Mouse (Mus musculus): ENCODE measurements around the gene Actl7b.

Gene Actl7b

GRCm38 (mm10) chr4:56741041-56741493, at the start of gene Actl7b:
TSS of gene Actl7b (minus strand) at chr4:56741443.
- no peak for DNase-seq

DNA sequence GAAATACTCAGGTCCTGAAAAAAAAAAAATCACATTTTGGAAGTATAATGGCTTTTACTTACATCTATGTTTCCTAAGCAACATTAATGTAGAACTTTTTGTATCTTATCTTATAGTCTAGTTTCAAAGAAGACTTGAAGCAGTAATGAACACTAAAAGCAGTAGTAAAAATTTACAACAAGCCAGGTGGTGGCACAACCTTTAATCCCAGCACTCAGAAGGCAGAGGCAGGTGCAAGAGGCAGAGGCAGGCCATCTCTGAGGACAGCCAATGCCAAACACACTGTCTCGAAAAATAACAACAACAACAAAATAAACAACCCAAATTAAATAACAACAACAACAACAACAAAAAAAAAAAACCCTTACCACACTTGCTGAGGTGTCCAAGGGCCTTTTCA, 29.8 kb upstream of the Actl7b start:
- no peak for DNase-seq

- no peak for DNase-seq
Measured at GRCm38 (mm10) chr4:56768913-56769312, 27.7 kb upstream of the Actl7b start.

GRCm38 (mm10) chr4:56767861-56768284, 26.6 kb upstream of the Actl7b start:
- no peak for DNase-seq

GRCm38 (mm10) chr4:56757693-56758092, 16.4 kb upstream of the Actl7b start:
- no peak for DNase-seq

GRCm38 (mm10) chr4:56756966-56757600, 15.8 kb upstream of the Actl7b start:
- no peak for DNase-seq

- DNase-seq, result no peak
Measured at GRCm38 (mm10) chr4:56756021-56756420, 14.8 kb upstream of the Actl7b start.

- no peak for DNase-seq
Measured at GRCm38 (mm10) chr4:56747456-56747855, 6.2 kb upstream of the Actl7b start.

- DNase-seq, result no peak
Measured at GRCm38 (mm10) chr4:56746345-56746744, 5.1 kb upstream of the Actl7b start.

- DNase-seq, result no peak
Measured at GRCm38 (mm10) chr4:56743363-56744195, 2.3 kb upstream of the Actl7b start, which contains the start of gene Actl7a. TSS of gene Actl7a (plus strand) at chr4:56743413.

DNA sequence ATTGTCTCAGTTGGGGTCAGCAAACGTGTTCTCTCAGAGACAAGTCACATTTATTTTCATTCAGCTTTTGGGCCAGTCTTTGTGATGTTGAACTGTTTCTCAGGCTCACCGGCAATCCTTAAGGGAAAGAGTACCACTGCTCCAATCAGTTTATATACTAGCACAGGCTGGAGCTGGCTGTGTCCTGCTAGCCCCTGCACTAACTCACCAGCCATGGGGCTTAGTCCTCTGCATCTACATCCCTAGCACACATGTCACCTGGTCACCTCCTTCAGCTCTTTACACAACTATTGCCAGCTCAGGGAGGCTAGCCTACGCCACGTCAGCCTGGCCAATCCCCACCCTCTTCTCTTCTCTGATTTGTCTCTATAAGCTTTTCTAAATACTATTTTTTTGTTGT, 1.5 kb upstream of the Actl7b start:
- no peak for DNase-seq

- DNase-seq, result no peak
Measured at GRCm38 (mm10) chr4:56740611-56741010, 632 bp downstream of the Actl7b start.

DNA sequence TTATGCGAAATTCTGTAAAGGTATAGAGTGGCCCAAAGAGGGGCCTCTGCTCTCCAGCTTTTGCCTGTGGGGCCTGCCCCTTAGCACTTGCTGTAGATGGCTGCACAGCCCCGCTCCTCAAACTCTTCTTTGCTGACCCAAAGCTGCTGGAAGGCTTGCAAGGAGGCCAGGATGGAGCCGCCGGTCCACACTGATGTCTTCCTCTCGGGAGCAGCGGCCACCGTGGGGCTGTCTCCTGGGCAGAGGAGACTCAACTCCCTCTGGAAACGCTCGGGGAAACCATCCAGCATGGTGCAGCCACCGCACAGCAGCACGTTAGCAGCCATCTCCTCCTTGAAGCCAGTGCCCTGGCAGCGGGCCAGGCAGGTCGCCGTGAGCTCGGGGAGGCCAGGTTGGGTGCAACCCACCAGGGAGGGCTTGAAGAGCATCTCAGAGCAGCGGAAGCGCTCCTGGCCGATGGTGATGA, 1.2 kb downstream of the Actl7b start, which contains the start of gene Gm26657:
TSS of gene Gm26657 (plus strand) at position 51 of the 466 bp plus-strand sequence.
- DNase-seq, result no peak

DNA sequence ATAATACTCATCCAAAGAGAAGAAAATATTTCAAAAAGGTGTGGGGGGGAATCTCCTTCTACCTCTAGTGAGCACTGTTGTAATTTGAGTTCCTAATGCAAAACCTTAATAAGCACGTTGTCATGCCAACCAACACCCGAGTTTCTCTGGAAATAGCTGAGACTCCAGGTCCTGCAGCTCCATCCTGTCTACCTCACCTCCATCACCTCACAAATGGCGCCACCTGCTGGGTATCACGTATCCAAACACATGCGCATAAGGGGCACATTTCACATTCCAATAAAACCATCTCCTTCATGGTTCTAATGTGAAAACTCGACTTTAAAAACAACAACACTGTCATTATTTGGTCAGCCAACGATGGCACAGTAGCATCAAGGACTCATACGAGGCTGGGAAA, 15.4 kb downstream of the Actl7b start:
- DNase-seq, result no peak

DNA sequence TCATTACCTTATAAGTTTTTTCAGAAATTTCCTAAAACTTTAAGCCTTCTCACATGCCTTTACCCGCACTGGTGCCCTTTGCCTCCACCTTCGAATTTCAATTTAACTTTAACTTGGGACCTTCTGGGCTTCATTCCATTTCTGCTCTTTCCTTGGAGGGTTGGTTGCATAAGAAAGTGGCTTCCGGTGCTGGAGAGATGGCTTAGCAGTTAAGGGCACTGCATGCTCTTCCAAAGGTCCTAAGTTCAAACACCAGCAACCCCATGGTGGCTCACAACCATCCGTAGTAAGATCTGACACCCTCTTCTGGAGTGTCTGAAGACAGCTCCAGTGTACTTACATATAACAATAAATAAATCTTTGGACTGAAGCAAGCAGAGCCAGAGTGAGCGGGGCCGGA, 18.0 kb downstream of the Actl7b start:
- DNase-seq, result no peak

- no peak for DNase-seq
Measured at GRCm38 (mm10) chr4:56722346-56722745, 18.9 kb downstream of the Actl7b start.

DNA sequence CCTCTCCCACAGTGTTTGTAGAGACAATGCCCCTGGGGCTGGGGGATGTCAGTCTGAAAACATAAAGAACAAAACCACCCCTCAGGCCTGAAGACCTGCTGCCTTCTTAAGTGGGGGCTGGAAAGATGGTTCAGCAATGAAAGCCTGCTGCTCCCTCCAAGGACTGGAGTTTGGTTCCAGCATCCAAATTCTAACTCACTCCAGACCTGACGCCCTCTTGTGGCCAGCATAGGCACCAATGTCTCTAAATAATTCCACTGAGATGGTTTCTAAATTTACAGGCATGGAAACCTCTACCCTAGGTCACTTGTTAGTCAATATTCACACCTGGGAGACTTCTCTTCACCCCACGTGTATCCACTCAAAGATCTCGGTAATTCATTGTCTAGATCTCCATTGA, 19.8 kb downstream of the Actl7b start:
- peak in 1 of 2 experiments; percentile 10 for DNase-seq

DNA sequence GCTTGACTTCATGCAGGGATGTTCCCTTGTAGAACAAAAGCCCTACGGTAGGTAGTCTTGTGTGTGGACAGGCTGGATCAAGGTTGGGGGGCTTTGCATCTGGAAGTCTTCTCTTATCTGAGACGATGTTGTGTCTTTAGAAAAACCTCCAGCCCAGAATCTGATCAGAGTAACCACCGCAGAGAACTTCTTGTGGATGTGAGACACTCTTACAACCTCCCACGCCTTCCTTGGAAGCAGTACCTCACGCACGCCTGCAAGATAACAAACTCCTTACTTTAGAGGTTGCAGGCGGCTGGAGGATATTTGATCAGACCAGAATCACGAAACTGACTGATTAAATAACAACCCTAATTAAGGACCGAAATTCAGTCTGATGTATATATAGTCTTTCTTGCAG, 20.8 kb downstream of the Actl7b start:
- DNase-seq, result no peak

- DNase-seq, result no peak
Measured at GRCm38 (mm10) chr4:56719456-56719855, 21.8 kb downstream of the Actl7b start.

DNA sequence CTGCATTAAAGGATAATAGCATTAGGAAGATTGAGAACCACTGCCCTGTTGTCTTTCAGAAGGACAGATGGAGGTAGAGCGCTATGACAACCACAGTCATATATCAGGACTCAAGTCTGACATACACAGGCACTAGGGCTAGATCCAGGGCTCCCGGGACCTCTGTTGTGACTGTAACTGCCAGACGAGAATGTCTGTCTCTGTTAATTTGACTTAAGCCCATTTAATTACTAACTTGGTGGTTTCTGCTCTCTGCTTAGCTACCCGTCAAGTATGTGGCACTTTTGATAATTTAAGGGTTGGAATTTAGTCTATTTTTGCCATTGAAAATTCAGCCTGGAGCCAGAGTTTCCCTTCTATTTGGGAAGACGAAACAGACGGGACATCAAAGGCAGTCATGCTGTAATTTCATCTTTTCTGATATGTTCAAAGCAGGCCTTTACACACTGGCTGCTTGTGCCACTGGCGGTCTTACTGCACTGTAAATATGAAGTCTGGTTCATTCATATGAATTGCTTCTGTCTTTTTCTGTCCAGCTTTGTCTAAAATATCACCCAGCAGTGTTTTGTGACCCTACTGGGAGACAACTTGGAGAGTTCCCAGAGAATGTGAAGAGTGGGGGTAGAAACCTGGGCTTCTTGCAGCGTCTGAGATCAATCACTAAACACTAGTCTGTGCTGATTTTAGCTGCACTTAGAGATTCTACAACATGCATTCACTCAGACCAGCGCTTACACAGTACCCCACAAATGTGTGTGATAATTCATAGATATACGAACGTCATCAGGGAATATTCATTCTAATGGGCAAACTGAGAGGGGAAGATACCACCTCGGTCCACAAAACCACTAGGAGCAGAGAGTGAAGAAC, 22.4 kb downstream of the Actl7b start:
- no peak for DNase-seq

- DNase-seq, result no peak
Measured at GRCm38 (mm10) chr4:56717932-56718331, 23.3 kb downstream of the Actl7b start.

DNA sequence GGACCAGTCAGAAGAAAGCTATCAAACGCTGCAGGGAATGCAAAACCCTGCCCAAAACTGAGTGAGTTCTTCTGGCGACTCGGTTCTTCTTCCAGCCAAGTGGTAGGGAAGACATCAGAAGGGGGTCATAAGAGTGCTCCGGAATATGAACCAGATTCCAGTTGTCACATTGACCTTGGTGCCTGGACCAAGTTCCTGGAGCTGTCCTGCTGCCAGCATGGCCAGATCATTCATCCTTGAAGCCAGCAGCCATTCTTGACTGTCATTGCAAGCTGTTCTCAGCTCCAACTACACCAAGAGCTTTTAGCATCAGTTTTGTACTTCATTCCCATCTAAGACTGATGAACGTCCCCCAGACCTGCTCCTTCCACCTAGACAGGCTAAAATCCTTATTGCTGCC, 24.4 kb downstream of the Actl7b start:
- DNase-seq, result no peak

DNA sequence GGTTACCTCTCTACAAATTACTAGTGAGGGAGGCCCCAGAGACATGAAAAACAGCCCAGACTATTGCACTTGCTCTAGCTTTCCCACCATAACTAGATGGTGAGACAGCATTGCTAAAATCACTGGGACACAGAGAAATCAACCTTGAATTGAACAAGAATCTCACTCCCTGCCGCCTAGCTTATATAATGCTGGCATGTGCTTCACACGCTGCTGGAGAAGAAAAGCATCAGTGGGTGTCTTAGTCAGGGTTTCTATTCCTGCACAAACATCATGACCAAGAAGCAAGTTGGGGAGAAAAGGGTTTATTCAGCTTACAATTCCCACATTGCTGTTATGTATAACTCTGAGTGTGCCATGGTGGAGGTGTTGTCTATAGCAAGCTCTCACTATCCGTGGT, 28.1 kb downstream of the Actl7b start:
- DNase-seq, result no peak

Measured in cerebellum, postnatal 36 days (tissue).